10 mouse cellular contexts compared by ENCODE assay signal in genomic region chrX:143051478-143051877, GRCm38 (mm10). TPM values are rescaled to one million over a fixed set of nuclear protein-coding genes. Genes with fewer than 3 reads are reported as not detected.
A peak's percentile ranks its signal among the peaks of the same experiment; 100 is the strongest.
DNase-seq lines count a peak whose midpoint lies in the region; ATAC-seq and TF ChIP-seq lines count a peak whose summit lies in the region.
"Had no signal": no experiment of that assay in that cellular context is flagged by ENCODE, and none has a peak within 500 bp of the region (broad histone marks: within the 10 kb centered on the region; RNA-seq: fewer than 3 reads in every experiment).

No protein-coding gene starts in this region.

- ATAC-seq in lung, postnatal 0 days: no peak

- peak; percentile 61 for TF ChIP-seq CTCF in E14TG2a.4 (conservative IDR thresholded peaks at IDR 0.05; ENCODE audit: low read length)
- peak; percentile 68 for TF ChIP-seq CTCF in lung, postnatal 0 days (IDR thresholded peaks at IDR 0.05)

- no peak for TF ChIP-seq EP300 in lung, postnatal 0 days (IDR thresholded peaks at IDR 0.05)

- no peaks in the 10 kb centered on the region for H3K27me3 ChIP-seq in E14TG2a.4 (ENCODE audit: insufficient read depth, low read length)
- no peaks in the 10 kb centered on the region for H3K27me3 ChIP-seq in lung, postnatal 0 days (replicated peaks; ENCODE audit: insufficient read depth, low read length)

- intact Hi-C loops in heart, postnatal 10 days (cut with DNase I): loop anchor here (1.0 to 10.0 kb wide), 4 partner anchors 83 to 677 kb away; no protein-coding TSS in a partner anchor

- no peak overlapping the region for H3K27ac ChIP-seq in lung, postnatal 0 days (ENCODE audit: low read length)
- H3K27ac ChIP-seq: limb, embryonic 13.5 days; stomach, embryonic 15.5 days had no signal

- H3K36me3 ChIP-seq in E14TG2a.4 (ENCODE audit: insufficient read depth, low read length): no peaks in the 10 kb centered on the region
- H3K36me3 ChIP-seq in lung, postnatal 0 days (ENCODE audit: insufficient read depth, low read length): no peaks in the 10 kb centered on the region
- H3K36me3 ChIP-seq: limb, embryonic 13.5 days; stomach, embryonic 15.5 days had no signal

- no peak overlapping the region for H3K4me2 ChIP-seq in lung, postnatal 0 days (replicated peaks; ENCODE audit: low read depth, low read length)
- H3K4me2 ChIP-seq: limb, embryonic 13.5 days; stomach, embryonic 15.5 days had no signal

- H3K9me3 ChIP-seq in E14TG2a.4 (ENCODE audit: low read length): no peaks in the 10 kb centered on the region
- H3K9me3 ChIP-seq in lung, postnatal 0 days (ENCODE audit: low read length): no peaks in the 10 kb centered on the region
- H3K9me3 ChIP-seq: limb, embryonic 13.5 days; stomach, embryonic 15.5 days had no signal

- peak; percentile 50 for DNase-seq in layer of hippocampus, adult 11-12 months (ENCODE audit: low spot score)
- no peak for DNase-seq in layer of hippocampus, adult 8-10 months (ENCODE audit: low spot score in 2 of 2)
- DNase-seq in brain, adult 2 months (ENCODE audit: low read depth, low spot score): peak; percentile 43
- DNase-seq in heart, postnatal 10 days: peak; percentile 48 to 75
- peak; percentile 19 for DNase-seq in lung, postnatal 0 days (ENCODE audit: low spot score)
- DNase-seq in right cerebral cortex, postnatal 25 days: no peak
- DNase-seq in frontal cortex, postnatal 25 days (ENCODE audit: low spot score in 2 of 2): no peak

- peaks cover 5% of the 10 kb centered on the region for H3K4me1 ChIP-seq in E14TG2a.4 (replicated peaks; ENCODE audit: low read depth, low read length)
- no peaks in the 10 kb centered on the region for H3K4me1 ChIP-seq in lung, postnatal 0 days (ENCODE audit: insufficient read depth, low read depth, low read length)
- H3K4me1 ChIP-seq: stomach, embryonic 15.5 days had no signal

- no peak overlapping the region for H3K9ac ChIP-seq in lung, postnatal 0 days (replicated peaks; ENCODE audit: low read depth)
- H3K9ac ChIP-seq: limb, embryonic 13.5 days; stomach, embryonic 15.5 days had no signal

- H3K4me3 ChIP-seq in E14TG2a.4 (replicated peaks; ENCODE audit: low read length): no peak overlapping the region
- no peak overlapping the region for H3K4me3 ChIP-seq in lung, postnatal 0 days (ENCODE audit: low read depth, low read length)
- H3K4me3 ChIP-seq: limb, embryonic 13.5 days; stomach, embryonic 15.5 days had no signal

RNA-seq across cellular contexts. Expression of gene Rtl9, which starts 47.9 kb away (rescaled TPM):
- 1 to 10 TPM in 2 of 4 experiments, under 1 TPM in 2; 0.55 to 1.3 (median 0.98) TPM for total RNA-seq in layer of hippocampus, adult 8-10 months (2022)
- 1 to 10 TPM in 1 of 2 experiments, under 1 TPM in 1; 0.79 to 1.9 TPM for total RNA-seq in heart, postnatal 10 days (2021)
- 0.08 TPM in 2 replicates for polyA plus RNA-seq in lung, postnatal 0 days (2015; fragmentation: Nextera tagmentation; extraction: Ambion mirVana)

Comparison
In these comparisons a context has a peak if more than half of its experiments do, and no peak if none do; other contexts are left out.
1. DNase-seq: peak in layer of hippocampus, adult 11-12 months (single experiment), brain, adult 2 months (single experiment), heart, postnatal 10 days (2 of 2) and lung, postnatal 0 days (single experiment); none in layer of hippocampus, adult 8-10 months (0 of 2), right cerebral cortex, postnatal 25 days (single experiment) and frontal cortex, postnatal 25 days (0 of 2).